Mouse (Mus musculus): ENCODE measurements around the gene Slco2a1.

GRCm38 (mm10) chr9:102993764-102994163 is 5.3 kb downstream of the Slco2a1 start:
- TF ChIP-seq EP300 (IDR thresholded peaks at IDR 0.05; ENCODE audit: low read length) (no peak), POLR2A (IDR thresholded peaks at IDR 0.05; ENCODE audit: low read depth, low read length) (no peak)

Data from CH12.LX (cell line).